Comparison of ENCODE assay signal across 8 mouse cellular contexts in the genomic region with DNA sequence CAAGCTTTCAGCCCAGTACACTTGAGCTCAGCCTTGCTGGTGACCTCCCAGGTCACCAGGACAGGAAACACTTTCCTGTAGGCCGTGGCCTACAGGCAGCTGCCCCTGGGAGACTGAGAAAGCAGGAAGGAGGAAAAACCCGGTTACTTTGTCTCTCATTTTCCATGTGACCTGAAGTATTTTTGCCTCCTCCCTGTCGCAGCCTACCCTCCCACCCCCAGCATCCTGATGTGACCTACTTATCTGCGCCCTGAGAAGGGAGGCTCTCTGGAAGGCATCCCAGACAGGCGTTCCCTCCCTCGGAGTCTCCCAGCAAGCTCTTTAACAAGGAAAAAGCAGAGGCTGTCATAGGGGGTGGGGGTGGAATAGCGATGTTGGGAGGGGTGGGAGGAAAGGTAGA. TPM values are rescaled to one million over a fixed set of nuclear protein-coding genes. Genes with fewer than 3 reads are reported as not detected.
A peak's percentile ranks its signal among the peaks of the same experiment; 100 is the strongest.
DNase-seq lines count a peak whose midpoint lies in the region; ATAC-seq lines count a peak whose summit lies in the region.

No protein-coding gene starts in this region.

- H3K27me3 ChIP-seq in forebrain, embryonic 10.5 days (ENCODE audit: poor library complexity, severe bottlenecking): no peaks in the 10 kb centered on the region
- H3K27me3 ChIP-seq in forebrain, embryonic 13.5 days: no peaks in the 10 kb centered on the region
- H3K27me3 ChIP-seq in limb, embryonic 13.5 days: no peaks in the 10 kb centered on the region

- ATAC-seq in forebrain, embryonic 13.5 days: no peak
- no peak for ATAC-seq in limb, embryonic 13.5 days (ENCODE audit: low FRiP score, low read depth)
- no peak for ATAC-seq in CD4-positive, CD25-positive, alpha-beta regulatory T cell, adult 4 months

- peak overlapping the region; percentile 48; the same call in 1 of the 2 replicates for H3K27ac ChIP-seq in forebrain, embryonic 10.5 days
- H3K27ac ChIP-seq in forebrain, embryonic 13.5 days: no peak overlapping the region
- no peak overlapping the region for H3K27ac ChIP-seq in limb, embryonic 13.5 days

- H3K9ac ChIP-seq in forebrain, embryonic 13.5 days: no peak overlapping the region
- H3K9ac ChIP-seq in limb, embryonic 13.5 days: 0 out of 2 replicates have a peak overlapping the region, but pooled peaks have one; percentile 31

- 29% methylated on average over 7 of the region's 7 CpGs for WGBS in forebrain, embryonic 10.5 days
- 42% methylated on average over 7 of the region's 7 CpGs for WGBS in forebrain, embryonic 13.5 days
- WGBS in limb, embryonic 13.5 days: 24% methylated on average over 7 of the region's 7 CpGs

- H3K9me3 ChIP-seq in forebrain, embryonic 10.5 days: no peaks in the 10 kb centered on the region
- no peaks in the 10 kb centered on the region for H3K9me3 ChIP-seq in forebrain, embryonic 13.5 days (replicated peaks)
- no peaks in the 10 kb centered on the region for H3K9me3 ChIP-seq in limb, embryonic 13.5 days

- H3K4me1 ChIP-seq in forebrain, embryonic 10.5 days: peaks cover 37% of the 10 kb centered on the region
- peaks cover 10% of the 10 kb centered on the region for H3K4me1 ChIP-seq in forebrain, embryonic 13.5 days
- H3K4me1 ChIP-seq in limb, embryonic 13.5 days: peaks cover 32% of the 10 kb centered on the region

- DNase-seq in forebrain, embryonic 10.5 days (ENCODE audit: extremely low spot score, low spot score): no peak
- DNase-seq in adrenal gland, postnatal 10 days: peak; percentile 71
- DNase-seq in frontal cortex, postnatal 36 days (ENCODE audit: low spot score in 2 of 2): peak; percentile 73 to 84
- DNase-seq in induced T-regulatory cell, adult 2 months (ENCODE audit: low read depth): peak; percentile 22
- peak; percentile 33 for DNase-seq in right cerebral cortex, postnatal 4 days

- H3K4me2 ChIP-seq in forebrain, embryonic 13.5 days: no peak overlapping the region
- no peak overlapping the region for H3K4me2 ChIP-seq in limb, embryonic 13.5 days (replicated peaks)

- H3K4me3 ChIP-seq in forebrain, embryonic 10.5 days: no peak overlapping the region
- no peak overlapping the region for H3K4me3 ChIP-seq in forebrain, embryonic 13.5 days
- no peak overlapping the region for H3K4me3 ChIP-seq in limb, embryonic 13.5 days

- no peaks in the 10 kb centered on the region for H3K36me3 ChIP-seq in forebrain, embryonic 10.5 days (replicated peaks)
- no peaks in the 10 kb centered on the region for H3K36me3 ChIP-seq in forebrain, embryonic 13.5 days (ENCODE audit: poor library complexity, severe bottlenecking)
- no peaks in the 10 kb centered on the region for H3K36me3 ChIP-seq in limb, embryonic 13.5 days

RNA-seq across cellular contexts. Expression of a gene that starts 16.0 kb away (rescaled TPM):
- polyA plus RNA-seq in forebrain, embryonic 10.5 days (2016; fragmentation: Nextera tagmentation; extraction: Ambion mirVana): not detected in 2 replicates
- not detected in 2 replicates for polyA plus RNA-seq in forebrain, embryonic 13.5 days (2015; fragmentation: Nextera tagmentation; extraction: Ambion mirVana)
- total RNA-seq in adrenal gland, postnatal 10 days (2021): not detected
- 0.96 and 0.98 TPM in 2 replicates for polyA plus RNA-seq in limb, embryonic 13.5 days (2015; fragmentation: Nextera tagmentation; extraction: Ambion mirVana)
- 1 to 10 TPM; 1.2 to 2.3 TPM for polyA plus RNA-seq in CD4-positive, CD25-positive, alpha-beta regulatory T cell, adult 4 months (2017; shearing (Covaris generic))
